Mouse (Mus musculus): ENCODE results near the gene Gm9045. TPM values are rescaled to one million over a fixed set of nuclear protein-coding genes. Genes with fewer than 3 reads are reported as not detected.
A peak's percentile ranks its signal among the peaks of the same experiment; 100 is the strongest.
"Not testable (repeated sequence)": the region's sequence is repeated elsewhere in the genome, so short reads cannot be mapped to it uniquely, and the experiment has no call there.

Gm9045 gene
- total RNA-seq (2021) = under 1 TPM in 1 of 2 experiments, not detected in 1; 0.18 TPM
- long read RNA-seq, experiment 1 = 0 reads
- long read RNA-seq, experiment 2 = 0 reads

GRCm38 (mm10) chr10:118337731-118338130, at the start of gene Gm9045:
TSS of gene Gm9045 (minus strand) at chr10:118337831.
- H3K27ac ChIP-seq; DNase-seq (ENCODE audit: extremely low spot score in 1 of 2, low spot score in 2 of 2); intact Hi-C loops (cut with DNase I); H3K4me3 ChIP-seq: not testable (repeated sequence)

GRCm38 (mm10) chr10:118370443-118370842, 32.8 kb upstream of the Gm9045 start:
- intact Hi-C loops (cut with DNase I) = loop anchor here (2.0 kb wide), 1 partner anchor 214 kb away; no protein-coding TSS in a partner anchor
- TF ChIP-seq CTCF (IDR thresholded peaks at IDR 0.05) = peak; percentile 99
- DNase-seq (ENCODE audit: extremely low spot score in 1 of 2, low spot score in 2 of 2) = peak; percentile 75 to 81
- no peak overlapping the region for H3K4me3 ChIP-seq
- H3K27ac ChIP-seq = no peak overlapping the region

- Histone ChIP-seq H3K4me3 (no peak overlapping the region), H3K27ac (no peak overlapping the region)
- TF ChIP-seq CTCF (IDR thresholded peaks at IDR 0.05) = no peak
- DNase-seq (ENCODE audit: extremely low spot score in 1 of 2, low spot score in 2 of 2) = no peak
- intact Hi-C loops (cut with DNase I) = no loop called here
Observed at GRCm38 (mm10) chr10:118369518-118369917, 31.9 kb upstream of the Gm9045 start.

- H3K27ac ChIP-seq; H3K4me3 ChIP-seq; intact Hi-C loops (cut with DNase I); DNase-seq (ENCODE audit: extremely low spot score in 1 of 2, low spot score in 2 of 2): not testable (repeated sequence)
Observed at GRCm38 (mm10) chr10:118354005-118354404, 16.4 kb upstream of the Gm9045 start, which contains the start of gene Gm9049. TSS of gene Gm9049 (minus strand) at chr10:118354105.

GRCm38 (mm10) chr10:118348579-118348978, 10.9 kb upstream of the Gm9045 start, which contains the start of gene Gm9048:
TSS of gene Gm9048 (minus strand) at chr10:118348679.
- H3K27ac ChIP-seq; DNase-seq (ENCODE audit: extremely low spot score in 1 of 2, low spot score in 2 of 2); H3K4me3 ChIP-seq; intact Hi-C loops (cut with DNase I): not testable (repeated sequence)

GRCm38 (mm10) chr10:118343155-118343554, 5.5 kb upstream of the Gm9045 start, which contains the start of gene Gm9046:
TSS of gene Gm9046 (minus strand) at chr10:118343255.
- DNase-seq (ENCODE audit: extremely low spot score in 1 of 2, low spot score in 2 of 2); H3K27ac ChIP-seq; intact Hi-C loops (cut with DNase I); H3K4me3 ChIP-seq: not testable (repeated sequence)

- H3K27ac ChIP-seq; DNase-seq (ENCODE audit: extremely low spot score in 1 of 2, low spot score in 2 of 2); H3K4me3 ChIP-seq; intact Hi-C loops (cut with DNase I): not testable (repeated sequence)
Observed at GRCm38 (mm10) chr10:118332308-118332707, 5.3 kb downstream of the Gm9045 start, which contains the start of gene Gm9044. TSS of gene Gm9044 (minus strand) at chr10:118332408.

- DNase-seq (ENCODE audit: extremely low spot score in 1 of 2, low spot score in 2 of 2); H3K4me3 ChIP-seq; intact Hi-C loops (cut with DNase I); H3K27ac ChIP-seq: not testable (repeated sequence)
Observed at GRCm38 (mm10) chr10:118326869-118327268, 10.8 kb downstream of the Gm9045 start, which contains the start of gene Gm9040. TSS of gene Gm9040 (minus strand) at chr10:118326969.

- no peak for DNase-seq (ENCODE audit: extremely low spot score in 1 of 2, low spot score in 2 of 2)
- intact Hi-C loops (cut with DNase I) = no loop called here
- TF ChIP-seq CTCF (IDR thresholded peaks at IDR 0.05) = no peak
- H3K27ac ChIP-seq = no peak overlapping the region
- H3K4me3 ChIP-seq = no peak overlapping the region
Observed at GRCm38 (mm10) chr10:118319024-118319423, 18.6 kb downstream of the Gm9045 start.

GRCm38 (mm10) chr10:118302133-118302532, 35.5 kb downstream of the Gm9045 start:
- H3K4me3 ChIP-seq; DNase-seq (ENCODE audit: extremely low spot score in 1 of 2, low spot score in 2 of 2); H3K27ac ChIP-seq; intact Hi-C loops (cut with DNase I): not testable (repeated sequence)

- no peak within 1 kb of the TSS for H3K27ac ChIP-seq
- TF ChIP-seq CTCF (IDR thresholded peaks at IDR 0.05) = no peak
- H3K4me3 ChIP-seq = no peak within 1 kb of the TSS
- DNase-seq (ENCODE audit: extremely low spot score in 1 of 2, low spot score in 2 of 2) = no peak
- intact Hi-C loops (cut with DNase I) = no loop called here
Observed at GRCm38 (mm10) chr10:118294938-118295337, 42.7 kb downstream of the Gm9045 start, which contains the start of gene Iltifb. TSS of gene Iltifb (minus strand) at chr10:118295038.

Other genes starting within 250 kb of the Gm9045 start
- 10 to 100 TPM in 1 of 2 experiments, 1 to 10 TPM in 1; 8.9 to 10.3 TPM for gene Mdm1, start 196.0 kb downstream of the Gm9045 start, total RNA-seq (2021)
- not detected for gene Il22, start 132.9 kb downstream of the Gm9045 start, total RNA-seq (2021)
- gene Gm32717, start 97.1 kb downstream of the Gm9045 start, total RNA-seq (2021) = under 1 TPM; 0.56 to 0.97 TPM
- under 1 TPM; 0.56 to 0.97 TPM for gene Gm32802, start 79.1 kb downstream of the Gm9045 start, total RNA-seq (2021)
- not detected for gene Iltifb, start 42.8 kb downstream of the Gm9045 start, total RNA-seq (2021)
- gene Gm9040, start 10.9 kb downstream of the Gm9045 start, total RNA-seq (2021) = not detected
- gene Gm9044, start 5.4 kb downstream of the Gm9045 start, total RNA-seq (2021) = not detected
- gene Gm9046, start 5.4 kb upstream of the Gm9045 start, total RNA-seq (2021) = not detected
- gene Gm9048, start 10.8 kb upstream of the Gm9045 start, total RNA-seq (2021) = not detected
- gene Gm9049, start 16.3 kb upstream of the Gm9045 start, total RNA-seq (2021) = under 1 TPM in 1 of 2 experiments, not detected in 1; 0.18 TPM
- gene Ifng, start 103.2 kb upstream of the Gm9045 start, total RNA-seq (2021) = not detected